Mouse (Mus musculus): ENCODE measurements at regions not wholly inside any gene's neighbourhood (a gene's known extent, or its start where the extent isn't known, plus 50 kb on each side); places are given as distances from the start of the nearest gene placed in this dataset.

GRCm38 (mm10) chr15:25120441-25120840 lies 293.1 kb downstream of the Basp1 start:
- no peak for DNase-seq (ENCODE audit: low spot score)

DNA sequence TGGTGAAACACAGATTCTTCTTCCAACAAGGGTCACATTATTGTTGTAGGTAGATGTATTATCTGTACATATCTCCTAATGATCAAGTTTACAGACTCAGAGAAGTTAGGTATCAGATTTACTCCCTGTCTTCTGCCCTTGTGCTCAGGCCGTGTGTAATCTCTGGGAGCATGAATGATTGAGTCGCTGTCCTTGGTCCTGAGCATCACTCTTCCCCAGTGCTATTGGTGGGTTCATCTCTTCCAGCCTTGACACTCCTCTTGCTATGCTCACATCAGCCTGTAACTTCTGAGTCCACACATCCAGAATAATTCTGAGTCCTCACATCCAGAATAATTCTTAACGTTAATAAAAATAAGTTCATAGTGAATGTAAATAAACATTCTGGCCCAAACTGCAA lies 295.6 kb downstream of the Basp1 start:
- no peak for DNase-seq (ENCODE audit: low spot score)

DNA sequence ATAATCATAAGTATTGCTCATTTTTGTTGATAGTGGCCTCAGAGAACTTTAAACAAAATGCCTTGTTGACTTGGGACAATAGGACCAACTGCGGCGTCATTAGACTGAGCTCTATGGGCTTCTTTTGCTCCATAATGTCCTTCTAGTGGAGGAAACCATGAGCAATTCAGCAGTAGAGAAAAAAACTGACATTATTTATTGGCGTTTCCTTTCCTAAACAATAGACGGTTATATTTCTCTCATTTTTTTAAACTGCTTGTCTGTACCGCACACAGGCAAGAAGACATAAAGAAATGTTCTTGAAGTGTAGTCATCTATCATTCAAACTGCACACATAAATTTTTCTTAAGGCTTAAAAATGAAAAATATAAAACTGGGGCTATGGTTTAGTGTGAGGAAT lies 310.8 kb downstream of the Basp1 start:
- no peak for DNase-seq (ENCODE audit: low spot score)

DNA sequence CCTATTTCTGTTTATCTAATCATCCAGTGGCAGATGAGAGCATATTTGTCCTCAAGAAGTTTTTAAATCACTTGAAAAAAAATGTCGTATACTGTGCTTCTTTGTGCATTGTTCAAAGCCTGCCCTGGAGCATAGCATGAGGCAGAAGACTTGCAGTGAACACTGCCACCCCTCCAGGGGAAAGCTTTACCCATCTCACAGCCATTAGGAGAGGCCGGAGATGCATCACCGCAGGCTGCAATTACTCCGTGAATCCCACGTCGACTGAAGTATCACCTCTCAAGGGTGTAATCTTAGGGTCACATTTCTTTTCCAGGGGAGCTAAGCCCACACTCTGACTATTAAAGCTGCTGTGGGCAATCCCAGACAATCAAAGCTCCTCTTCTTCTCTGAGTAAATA lies 319.8 kb downstream of the Basp1 start:
- no peak for DNase-seq (ENCODE audit: low spot score)

GRCm38 (mm10) chr15:25069701-25070100 lies 343.9 kb downstream of the Basp1 start:
- DNase-seq (ENCODE audit: low spot score) = no peak

DNA sequence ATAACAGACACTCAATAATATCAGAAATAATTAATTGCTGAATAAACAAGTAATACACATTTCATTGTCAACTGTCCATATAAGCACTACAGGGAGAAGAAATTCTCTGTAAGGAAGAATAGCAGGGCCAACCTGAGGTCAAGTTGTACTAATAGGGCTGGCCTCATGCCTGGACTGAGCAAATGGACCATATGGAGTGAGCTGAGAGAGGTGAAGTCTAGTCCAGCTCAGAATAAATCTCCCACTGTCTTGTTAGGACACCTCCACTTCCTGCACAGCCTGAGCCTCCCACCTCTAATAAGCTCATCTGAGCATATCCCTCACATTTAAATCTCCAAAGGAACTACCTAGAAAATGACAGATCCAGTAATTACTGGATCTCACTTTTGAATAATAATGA lies 354.2 kb downstream of the Basp1 start:
- no peak for DNase-seq (ENCODE audit: low spot score)

GRCm38 (mm10) chr15:25047875-25048274 lies 365.7 kb downstream of the Basp1 start:
- peak; percentile 9 for DNase-seq (ENCODE audit: low spot score)

- DNase-seq (ENCODE audit: low spot score) = no peak
Observed at GRCm38 (mm10) chr15:25046514-25047138, 366.9 kb downstream of the Basp1 start.

DNA sequence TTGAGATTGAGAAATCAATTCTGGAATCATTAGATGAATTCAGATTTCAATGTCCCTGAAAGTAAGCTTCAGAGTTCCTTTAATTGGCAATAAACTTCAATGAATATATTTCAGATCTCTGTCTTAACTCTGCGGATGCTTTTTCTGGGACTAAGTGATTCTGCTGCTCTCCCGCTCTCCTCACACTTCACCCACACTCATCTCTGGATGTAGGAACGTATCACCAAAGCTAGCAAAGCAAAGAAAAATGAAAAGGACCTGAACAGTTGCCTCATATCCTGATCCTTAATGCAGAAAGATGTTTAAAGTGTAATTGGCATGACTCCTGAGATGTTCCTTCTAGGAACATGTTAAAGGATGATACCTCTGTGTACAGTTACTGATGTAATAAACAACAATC lies 377.3 kb downstream of the Basp1 start:
- DNase-seq (ENCODE audit: low spot score) = no peak

GRCm38 (mm10) chr15:25027865-25028264 lies 385.7 kb downstream of the Basp1 start:
- no peak for DNase-seq (ENCODE audit: low spot score)

- DNase-seq (ENCODE audit: low spot score) = no peak
Observed at GRCm38 (mm10) chr15:25026786-25027461, 386.6 kb downstream of the Basp1 start.

- DNase-seq (ENCODE audit: low spot score) = no peak
Observed at GRCm38 (mm10) chr15:25026351-25026750, 387.2 kb downstream of the Basp1 start.

DNA sequence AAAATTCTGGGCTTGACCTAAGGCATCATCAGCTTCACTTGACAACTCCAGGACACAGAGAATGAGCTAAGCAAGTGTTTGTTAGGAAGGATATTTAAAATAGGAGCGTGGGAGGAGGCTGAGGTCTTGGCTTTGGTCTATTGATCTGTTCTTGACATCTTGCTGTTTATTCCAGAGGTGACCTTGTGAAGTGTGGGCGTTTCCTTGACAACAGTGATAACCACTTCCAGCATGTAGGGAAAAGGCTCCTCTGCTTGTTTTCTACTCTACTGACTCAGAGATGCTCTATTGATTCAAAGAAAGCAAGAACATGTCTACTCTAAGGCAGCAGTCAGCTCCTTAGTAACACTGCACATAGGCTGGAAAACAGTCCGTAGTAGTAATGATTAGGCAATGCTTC lies 392.6 kb downstream of the Basp1 start:
- no peak for DNase-seq (ENCODE audit: low spot score)

DNA sequence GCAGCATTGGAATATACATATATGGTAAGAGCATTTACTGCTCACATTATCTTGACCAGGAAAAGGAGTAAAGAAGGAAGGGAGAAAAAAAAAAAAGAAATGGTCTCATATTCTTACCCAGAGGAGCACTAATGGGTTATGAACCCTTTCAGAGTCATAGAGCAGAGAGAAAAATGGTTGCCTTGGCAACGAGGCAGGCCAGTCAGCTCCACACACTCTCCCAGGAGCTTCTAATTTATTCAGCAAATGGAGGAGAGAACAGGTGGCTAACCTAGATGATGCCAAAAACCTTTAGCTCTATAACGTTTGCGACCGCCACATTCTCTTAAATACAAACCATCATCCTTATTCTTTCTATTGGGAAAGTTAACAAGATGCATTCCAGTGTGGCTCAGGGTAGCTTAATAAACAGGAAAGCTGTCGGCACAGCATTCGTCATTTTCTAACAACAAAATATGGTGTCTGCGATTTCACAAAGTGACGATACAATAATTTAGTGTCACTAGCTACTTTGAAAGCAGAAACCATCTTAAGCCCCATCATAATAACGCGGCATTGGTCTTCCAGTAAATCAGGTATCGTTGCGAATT lies 394.1 kb downstream of the Basp1 start:
- DNase-seq (ENCODE audit: low spot score) = no peak

DNA sequence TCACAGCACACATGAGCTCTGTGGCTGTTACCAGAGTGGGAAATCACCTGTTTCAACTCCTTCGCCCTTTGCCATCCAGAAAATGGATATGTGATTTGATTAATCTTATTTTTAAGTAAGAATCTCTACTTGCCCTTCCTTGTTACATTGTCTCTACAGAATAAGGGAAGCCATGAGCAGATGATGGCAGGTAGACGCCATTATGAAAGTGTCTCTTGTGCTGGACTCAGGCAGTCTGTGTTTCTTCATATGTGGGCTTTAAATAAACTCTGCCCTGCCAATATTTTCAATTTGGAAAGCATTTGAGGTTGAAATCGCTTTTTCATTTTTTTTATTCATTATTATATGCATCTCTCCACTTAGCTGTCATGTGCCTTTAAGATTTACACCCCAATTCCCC lies 394.6 kb downstream of the Basp1 start:
- DNase-seq (ENCODE audit: low spot score) = no peak

GRCm38 (mm10) chr15:25007720-25008119 lies 405.8 kb downstream of the Basp1 start:
- DNase-seq (ENCODE audit: low spot score) = no peak

GRCm38 (mm10) chr15:25000171-25000570 lies 413.4 kb downstream of the Basp1 start:
- no peak for DNase-seq (ENCODE audit: low spot score)

DNA sequence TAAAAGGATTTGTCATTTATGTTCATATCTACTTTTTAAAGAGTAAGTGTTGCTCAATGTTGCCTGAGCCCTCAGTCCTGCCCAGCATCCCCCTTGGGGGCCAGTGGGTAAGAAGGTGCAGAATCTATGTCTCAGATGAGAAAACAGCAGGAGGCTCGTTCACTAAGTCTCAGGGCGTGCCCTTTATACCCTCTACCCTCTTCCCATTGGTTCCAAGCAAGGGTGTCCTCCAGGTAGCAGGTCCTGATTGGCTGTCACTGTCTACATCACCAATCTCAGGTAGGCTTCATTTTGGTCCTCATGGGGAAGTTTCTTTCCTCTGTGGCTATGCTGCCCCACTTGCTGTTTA lies 420.3 kb downstream of the Basp1 start:
- DNase-seq (ENCODE audit: low spot score) = no peak

- no peak for DNase-seq (ENCODE audit: low spot score)
Observed at GRCm38 (mm10) chr15:24992665-24993324, 420.8 kb downstream of the Basp1 start.

DNA sequence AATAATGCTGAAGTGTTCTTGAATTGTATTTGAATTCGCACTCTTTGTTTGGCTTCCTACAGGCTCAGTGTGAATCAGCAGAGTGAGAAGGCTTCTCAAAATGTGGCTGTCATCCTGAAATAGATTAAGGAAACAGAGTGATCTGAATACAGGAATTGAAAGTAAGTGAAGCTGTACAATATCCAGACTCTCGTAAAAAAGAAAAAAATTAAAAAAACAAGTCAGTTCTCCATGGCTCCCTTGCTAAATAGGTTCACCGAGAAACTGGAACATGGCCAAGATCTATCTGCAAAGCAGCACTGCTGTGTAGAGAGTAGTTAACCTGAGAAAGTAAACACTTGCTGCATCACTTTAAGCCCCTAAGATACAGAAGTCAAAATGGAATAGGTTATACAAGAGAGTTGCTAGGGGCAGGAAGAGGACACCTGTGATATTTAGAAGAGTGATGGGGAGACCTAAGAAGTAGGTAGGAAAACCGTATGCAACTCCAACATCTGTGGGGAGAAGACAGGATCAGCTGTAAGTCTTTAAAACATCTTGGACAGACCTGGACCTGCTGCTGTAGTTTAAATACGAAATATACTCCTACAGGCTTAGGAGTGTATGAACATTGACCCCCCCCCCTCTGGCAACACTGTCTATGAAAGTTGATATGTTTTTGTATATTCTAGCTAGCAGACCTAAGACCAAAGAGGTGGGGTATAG lies 423.3 kb downstream of the Basp1 start:
- DNase-seq (ENCODE audit: low spot score) = no peak

DNA sequence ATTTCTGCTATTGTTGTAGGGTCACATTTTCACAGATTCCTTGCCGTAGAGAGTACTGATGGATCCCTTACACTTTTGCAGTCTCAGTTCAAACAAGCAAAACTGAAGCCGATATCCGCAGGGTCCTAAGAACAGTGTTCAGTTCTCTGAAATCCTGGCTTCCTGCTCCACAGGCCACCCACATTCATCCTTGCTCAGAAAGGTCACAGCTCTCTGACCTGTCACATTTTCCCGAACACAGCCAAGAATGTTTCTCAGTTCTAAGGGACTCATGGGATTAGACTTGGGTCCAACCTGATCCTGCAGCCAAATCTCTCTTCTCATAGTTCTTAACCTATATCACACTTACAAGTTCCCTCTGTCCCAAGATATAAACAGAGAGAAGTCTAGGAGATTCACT lies 432.7 kb downstream of the Basp1 start:
- no peak for DNase-seq (ENCODE audit: low spot score)

- DNase-seq (ENCODE audit: low spot score) = no peak
Observed at GRCm38 (mm10) chr15:24972020-24972419, 441.5 kb downstream of the Basp1 start.

DNA sequence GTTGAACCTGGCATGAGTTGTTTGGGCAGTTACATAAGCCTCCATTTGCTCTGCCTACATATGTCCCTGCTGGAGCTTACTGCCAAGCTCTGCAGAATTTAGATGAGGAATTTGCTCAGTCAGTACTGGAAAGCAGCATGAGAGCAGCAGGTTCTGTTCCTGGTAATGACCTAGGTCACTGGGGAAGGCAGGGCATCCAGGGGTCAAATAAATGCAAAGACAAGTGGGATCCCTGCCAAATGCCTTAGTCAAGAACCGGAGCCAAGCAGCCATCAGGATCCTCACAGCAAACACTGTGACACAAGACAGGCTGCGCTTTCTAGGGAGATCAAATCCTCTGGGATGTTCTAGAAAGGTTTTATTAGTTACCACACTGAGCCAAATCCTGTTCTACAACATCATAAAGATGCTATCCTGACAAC lies 444.2 kb downstream of the Basp1 start:
- no peak for DNase-seq (ENCODE audit: low spot score)

Data from T-cell, adult 2 months (primary cell).